Mouse (Mus musculus) small intestine, adult 2 months (tissue): Measurements from ENCODE around the gene Cdc42ep4.

Source experiments
- CTCF ChIP-seq: fragments of 200-500 bp; IDR thresholded peaks from 2 replicates; pipeline ENCODE4 v1.5.1; 2012; ENCODE audit warnings: low read depth, mild to moderate bottlenecking, control low read depth, inconsistent platforms, low read length, moderate library complexity, mixed read lengths; ENCODE audit not compliant: insufficient replicate concordance, insufficient read length; ENCODE audit errors: extremely low read depth
- POLR2A ChIP-seq: fragments of 200-500 bp; IDR thresholded peaks from 2 replicates; pipeline ENCODE4 v1.6.1; 2012; ENCODE audit warnings: low read depth, mild to moderate bottlenecking, control low read depth, inconsistent platforms, low read length, moderate library complexity

DNA sequence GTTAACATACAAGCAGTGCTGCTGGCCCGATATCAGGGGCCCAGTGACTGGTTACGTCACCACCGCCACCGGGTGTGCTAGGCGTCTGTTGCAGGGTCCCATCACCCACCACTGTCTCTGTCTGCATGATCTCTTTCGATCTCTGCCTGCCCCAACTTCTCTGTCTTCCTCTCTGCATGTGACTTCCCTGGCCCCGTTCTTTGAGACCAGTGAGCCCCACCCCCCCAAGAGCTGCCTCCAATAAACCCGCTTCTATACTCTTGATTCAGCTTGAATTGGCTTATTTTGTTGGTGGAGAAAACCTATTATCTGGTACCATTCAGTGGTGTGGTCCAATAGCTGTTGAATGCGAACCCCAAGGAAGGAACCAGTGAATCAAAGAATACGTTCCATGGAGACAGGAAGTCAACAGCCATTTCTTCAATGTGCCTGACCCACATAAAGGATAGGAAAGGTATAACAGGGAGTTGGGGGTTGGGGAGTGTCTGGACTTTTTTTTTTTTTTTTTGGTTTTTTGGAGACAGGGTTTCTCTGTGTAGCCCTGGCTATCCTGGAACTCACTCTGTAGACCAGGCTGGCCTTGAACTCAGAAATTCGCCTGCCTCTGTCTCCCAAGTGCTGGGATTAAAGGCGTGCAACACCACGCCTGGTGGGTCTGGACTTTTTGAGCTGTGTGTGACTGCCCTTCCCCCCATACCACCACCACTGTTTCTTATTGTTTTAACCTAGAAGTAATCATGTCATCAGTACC lies 35.9 kb upstream of the Cdc42ep4 start:
- TF ChIP-seq POLR2A: no peak
- no peak for TF ChIP-seq CTCF
